ENCODE assay signal across 9 mouse cellular contexts in the genomic region with DNA sequence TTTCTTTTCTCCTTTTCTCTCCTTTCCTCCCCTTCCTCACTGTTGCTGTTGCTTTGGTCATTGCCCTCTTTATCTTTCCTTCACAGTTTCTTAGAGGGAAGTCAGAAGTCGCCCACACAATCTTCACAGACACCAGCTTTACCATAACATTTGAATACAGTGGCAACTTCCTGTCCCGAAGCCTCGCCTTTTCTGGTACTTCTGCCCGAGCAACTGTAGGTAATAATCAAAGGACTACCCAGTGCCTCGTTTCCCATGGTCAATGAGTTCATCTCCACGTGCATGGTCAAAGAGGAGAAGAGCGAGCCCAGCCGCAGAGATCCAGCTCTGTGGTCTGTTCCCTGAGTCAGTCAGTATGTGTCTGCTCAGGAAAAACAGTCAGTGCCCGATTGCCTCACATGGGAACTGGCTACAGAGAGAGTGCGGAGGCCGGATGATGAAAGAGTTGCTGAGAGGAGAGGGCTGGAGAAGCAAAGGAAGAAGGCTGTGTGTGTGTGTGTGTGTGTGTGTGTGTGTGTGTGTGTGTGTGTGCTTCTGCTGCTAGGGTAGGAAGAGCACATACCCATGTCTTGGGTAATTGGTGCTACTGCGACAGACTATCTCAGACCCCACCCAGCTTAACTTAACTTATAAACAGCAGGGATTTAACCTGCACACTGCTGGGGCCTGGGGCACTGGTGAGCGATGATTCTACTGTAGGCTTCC.
DNase-seq lines count a peak whose midpoint lies in the region; ATAC-seq and TF ChIP-seq lines count a peak whose summit lies in the region.
"Had no signal": no experiment of that assay in that cellular context is flagged by ENCODE, and none has a peak within 500 bp of the region (broad histone marks: within the 10 kb centered on the region; RNA-seq: fewer than 3 reads in every experiment).

No protein-coding gene starts in this region.

- 12% methylated on average over 13 of the region's 13 CpGs for WGBS in liver, postnatal 0 days (ENCODE audit: insufficient replicate concordance)
- 53% methylated on average over 13 of the region's 13 CpGs for WGBS in stomach, embryonic 15.5 days

- peak; percentile 84 for ATAC-seq in liver, postnatal 0 days
- peak; percentile 41; the same call in 1 of the 2 replicates for ATAC-seq in stomach, embryonic 15.5 days (ENCODE audit: insufficient read depth, low FRiP score, low read depth)

- peak overlapping the region; percentile 46 for H3K4me2 ChIP-seq in liver, postnatal 0 days (ENCODE audit: low read depth, low read length)
- H3K4me2 ChIP-seq in stomach, embryonic 15.5 days = no peak overlapping the region
- H3K4me2 ChIP-seq: neural tube, embryonic 12.5 days had no signal

- H3K4me1 ChIP-seq in liver, postnatal 0 days (ENCODE audit: insufficient read depth) = peaks cover 20% of the 10 kb centered on the region
- H3K4me1 ChIP-seq in stomach, embryonic 15.5 days = no peaks in the 10 kb centered on the region
- H3K4me1 ChIP-seq: neural tube, embryonic 12.5 days had no signal

- no peaks in the 10 kb centered on the region for H3K27me3 ChIP-seq in liver, postnatal 0 days (ENCODE audit: insufficient read depth, low read length)
- H3K27me3 ChIP-seq in stomach, embryonic 15.5 days (replicated peaks) = no peaks in the 10 kb centered on the region
- H3K27me3 ChIP-seq: neural tube, embryonic 12.5 days had no signal

- peak; percentile 60 to 61 for DNase-seq in spleen, adult 18-20 months
- DNase-seq in spleen, adult 12 weeks (ENCODE audit: low spot score) = no peak
- DNase-seq in fibroblast of lung, adult 2 months (ENCODE audit: low read depth) = peak; percentile 97
- peak; percentile 76 for DNase-seq in liver, postnatal 0 days
- no peak for DNase-seq in left cerebral cortex, adult 8-10 months (ENCODE audit: low spot score in 2 of 2)
- DNase-seq in kidney, postnatal 14 days = no peak
- DNase-seq in layer of hippocampus, postnatal 14 days (ENCODE audit: low spot score in 2 of 2) = no peak

- H3K27ac ChIP-seq in liver, postnatal 0 days (ENCODE audit: low read depth) = peak overlapping the region; percentile 84
- no peak overlapping the region for H3K27ac ChIP-seq in stomach, embryonic 15.5 days
- H3K27ac ChIP-seq: neural tube, embryonic 12.5 days had no signal

- H3K9me3 ChIP-seq in liver, postnatal 0 days (ENCODE audit: low read length) = no peaks in the 10 kb centered on the region
- H3K9me3 ChIP-seq in stomach, embryonic 15.5 days = no peaks in the 10 kb centered on the region
- H3K9me3 ChIP-seq: neural tube, embryonic 12.5 days had no signal

- no peaks in the 10 kb centered on the region for H3K36me3 ChIP-seq in liver, postnatal 0 days (replicated peaks; ENCODE audit: insufficient read depth, low read length)
- no peaks in the 10 kb centered on the region for H3K36me3 ChIP-seq in stomach, embryonic 15.5 days
- H3K36me3 ChIP-seq: neural tube, embryonic 12.5 days had no signal

- 0 out of 2 replicates have a peak, but pooled peaks have one; percentile 6 for TF ChIP-seq EP300 in liver, postnatal 0 days (IDR thresholded peaks at IDR 0.05; ENCODE audit: low read depth)

- H3K9ac ChIP-seq in liver, postnatal 0 days (replicated peaks) = no peak overlapping the region
- H3K9ac ChIP-seq in stomach, embryonic 15.5 days = no peak overlapping the region
- H3K9ac ChIP-seq: neural tube, embryonic 12.5 days had no signal

- H3K4me3 ChIP-seq in liver, postnatal 0 days (ENCODE audit: low read depth, low read length) = no peak overlapping the region
- no peak overlapping the region for H3K4me3 ChIP-seq in stomach, embryonic 15.5 days (replicated peaks)
- H3K4me3 ChIP-seq: neural tube, embryonic 12.5 days had no signal

- no peak for TF ChIP-seq CTCF in liver, postnatal 0 days (IDR thresholded peaks at IDR 0.05; ENCODE audit: low read depth)

Comparison
In these comparisons a context has a peak if more than half of its experiments do, and no peak if none do; other contexts are left out.
1. DNase-seq: peak in spleen, adult 18-20 months (2 of 2), fibroblast of lung, adult 2 months (single experiment) and liver, postnatal 0 days (single experiment); none in spleen, adult 12 weeks (single experiment), left cerebral cortex, adult 8-10 months (0 of 2), kidney, postnatal 14 days (single experiment) and layer of hippocampus, postnatal 14 days (0 of 2).